Mouse (Mus musculus) erythroblast, embryonic 14.5 days (primary cell): ENCODE measurements around the gene Gria4.

Source experiments
- GATA1 ChIP-seq: IDR thresholded peaks from 2 replicates; pipeline ENCODE4 v1.6.1; 2012; ENCODE audit warnings: low read length, inconsistent platforms, mixed read lengths
- TAL1 ChIP-seq: IDR thresholded peaks from 3 replicates; pipeline ENCODE4 v1.6.1; 2012; ENCODE audit warnings: low read length, inconsistent platforms, mixed read lengths

- TF ChIP-seq GATA1: no peak
- no peak for TF ChIP-seq TAL1
Measured at GRCm38 (mm10) chr9:4505087-4505486, 290.9 kb downstream of the Gria4 start.
